Mouse (Mus musculus) regulatory T cell (primary cell): Measurements from ENCODE around the gene Anxa4.

ENCODE experiments used
- in situ Hi-C: fragments of 300-600 bp; cut with MboI, MseI; formaldehyde crosslinking; loops from one replicate; pipeline ENCODE4 v1.15.1; 2025; ENCODE audit warnings: high pct_unique_total_duplicates

Gene Anxa4

GRCm38 (mm10) chr6:86801431-86801830, 8.0 kb upstream of the Anxa4 start:
- in situ Hi-C loops, result no loop called here

DNA sequence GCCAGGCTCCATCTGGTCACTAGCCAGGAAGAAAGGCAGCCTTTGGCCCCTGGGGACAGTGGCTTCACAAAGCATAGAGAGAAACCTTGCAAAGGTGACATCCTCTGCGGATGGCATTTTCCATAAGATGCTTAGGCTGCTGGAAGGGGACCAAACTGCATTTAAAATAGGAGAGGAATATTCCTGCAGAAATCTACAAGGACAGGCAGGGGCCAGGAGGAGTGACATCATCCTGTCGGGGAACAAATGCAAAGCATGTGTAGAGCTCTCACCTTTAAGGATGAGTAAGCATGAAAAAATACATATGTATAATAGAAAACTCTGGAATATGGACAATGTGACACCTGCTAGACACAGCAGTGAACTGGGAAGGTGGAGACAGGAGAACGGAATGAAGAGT, 7.1 kb upstream of the Anxa4 start:
- in situ Hi-C loops, result no loop called here

- in situ Hi-C loops, result no loop called here
Measured at GRCm38 (mm10) chr6:86797455-86797854, 4.1 kb upstream of the Anxa4 start.

GRCm38 (mm10) chr6:86793957-86794356, 573 bp upstream of the Anxa4 start:
- in situ Hi-C loops, result loop anchor here (5.0 kb wide), 1 partner anchor 42 kb away; no protein-coding TSS in a partner anchor

DNA sequence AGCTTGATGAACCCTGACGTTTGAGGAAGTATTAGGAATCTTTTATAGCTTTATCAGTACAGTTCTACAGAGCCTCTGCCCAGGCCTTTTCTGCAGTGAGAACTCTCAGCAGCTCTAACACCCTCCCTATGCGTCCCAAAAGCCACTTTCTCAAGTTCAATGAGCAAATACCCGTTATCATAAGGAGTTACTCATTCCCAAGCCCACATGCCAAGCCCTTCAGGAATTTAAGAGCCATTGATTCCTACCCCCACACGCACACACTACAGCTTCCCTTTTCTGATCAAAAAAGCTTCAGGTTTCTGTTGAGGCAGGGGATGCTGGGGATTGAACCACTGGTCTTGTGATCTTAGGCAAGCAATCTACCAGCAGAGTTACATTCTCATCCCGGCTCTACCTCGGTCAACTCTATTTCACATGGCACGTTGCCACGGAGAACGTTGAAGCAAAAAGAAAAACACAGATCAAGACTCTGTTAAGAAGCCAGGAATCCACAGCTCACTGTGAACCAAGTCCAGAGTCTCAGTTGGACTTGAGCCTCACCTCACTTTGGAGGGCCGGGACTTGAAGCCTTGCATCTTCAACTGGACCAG, 2.9 kb downstream of the Anxa4 start:
- in situ Hi-C loops, result loop anchor here (5.0 kb wide), 1 partner anchor 38 kb away; no protein-coding TSS in a partner anchor

DNA sequence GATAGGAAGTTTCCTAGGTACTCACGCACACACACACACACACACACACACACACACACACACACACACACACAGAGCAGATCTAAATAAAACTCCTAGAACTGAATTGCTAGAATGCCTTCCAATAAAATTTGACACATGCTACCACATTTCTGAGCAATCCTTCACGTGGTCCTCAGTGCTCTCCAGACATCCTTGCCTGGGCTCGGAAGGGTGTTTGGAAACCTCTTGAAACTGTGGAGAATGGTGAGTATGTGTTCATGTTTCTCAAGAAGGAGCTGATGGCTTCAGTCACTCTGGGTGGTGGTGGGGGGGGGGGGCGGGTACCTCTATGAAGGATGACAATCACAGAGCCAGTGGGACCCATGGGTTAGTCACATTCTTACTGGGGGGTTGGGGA, 5.1 kb downstream of the Anxa4 start:
- in situ Hi-C loops, result loop anchor here (5.0 kb wide), 1 partner anchor 101 kb away; no protein-coding TSS in a partner anchor

GRCm38 (mm10) chr6:86786545-86786944, 6.8 kb downstream of the Anxa4 start:
- in situ Hi-C loops, result loop anchor here (5.0 kb wide), 1 partner anchor 99 kb away; no protein-coding TSS in a partner anchor

DNA sequence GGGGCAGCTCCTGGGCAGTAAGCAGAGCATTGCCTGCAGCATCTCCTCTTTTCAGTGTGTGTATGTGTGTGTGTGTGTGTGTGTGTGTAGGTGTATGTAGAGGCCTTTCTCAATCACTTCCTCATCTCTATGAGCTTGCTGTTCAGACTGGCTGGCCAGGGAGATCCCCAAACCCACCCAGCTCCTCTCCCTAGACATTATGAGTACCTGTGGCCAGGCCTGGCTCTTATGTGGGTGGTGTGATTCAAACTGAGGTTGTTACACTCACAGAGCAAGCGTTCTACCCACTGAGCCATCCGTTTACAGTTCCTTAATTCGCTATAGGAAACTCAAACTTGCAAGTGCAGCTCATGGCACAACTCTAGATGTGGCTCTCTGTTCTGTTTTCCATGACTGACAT, 8.6 kb downstream of the Anxa4 start:
- in situ Hi-C loops, result loop anchor here (5.0 kb wide), 1 partner anchor 97 kb away; no protein-coding TSS in a partner anchor

- in situ Hi-C loops, result no loop called here
Measured at GRCm38 (mm10) chr6:86782342-86782741, 11.0 kb downstream of the Anxa4 start.

GRCm38 (mm10) chr6:86781361-86781957, 11.9 kb downstream of the Anxa4 start:
- in situ Hi-C loops, result no loop called here

DNA sequence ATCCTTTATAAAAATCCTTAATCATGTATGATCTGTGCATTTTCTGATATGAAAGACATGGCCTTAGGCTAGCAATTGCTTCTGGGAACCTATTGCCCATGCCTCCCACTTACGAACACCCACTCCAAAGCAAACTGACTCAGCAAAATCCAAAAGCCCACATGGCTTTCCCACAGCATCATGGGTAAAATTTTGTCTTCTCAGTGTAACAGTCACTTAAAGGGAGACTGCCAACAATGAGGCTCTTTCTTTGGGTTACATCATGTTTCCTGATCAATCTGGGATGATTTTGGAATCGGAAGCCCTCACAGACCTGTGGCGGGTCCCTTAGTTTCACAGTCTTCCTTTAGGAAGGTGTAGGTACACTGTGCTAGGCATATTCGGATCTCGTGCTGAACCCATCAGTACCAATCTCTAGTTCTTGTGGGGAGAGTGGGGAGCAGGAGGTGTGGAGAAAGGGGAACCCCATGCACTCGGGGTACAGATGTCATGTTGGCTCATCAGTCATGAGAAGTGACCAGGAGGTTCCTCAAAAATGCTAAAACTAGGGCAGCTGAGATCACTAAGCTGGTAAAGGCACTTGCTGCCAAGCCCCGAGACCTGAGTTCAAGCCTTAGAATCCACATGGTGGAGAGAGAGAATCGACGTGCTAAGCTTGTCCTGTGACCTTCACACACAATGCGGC, 14.3 kb downstream of the Anxa4 start:
- in situ Hi-C loops, result no loop called here

DNA sequence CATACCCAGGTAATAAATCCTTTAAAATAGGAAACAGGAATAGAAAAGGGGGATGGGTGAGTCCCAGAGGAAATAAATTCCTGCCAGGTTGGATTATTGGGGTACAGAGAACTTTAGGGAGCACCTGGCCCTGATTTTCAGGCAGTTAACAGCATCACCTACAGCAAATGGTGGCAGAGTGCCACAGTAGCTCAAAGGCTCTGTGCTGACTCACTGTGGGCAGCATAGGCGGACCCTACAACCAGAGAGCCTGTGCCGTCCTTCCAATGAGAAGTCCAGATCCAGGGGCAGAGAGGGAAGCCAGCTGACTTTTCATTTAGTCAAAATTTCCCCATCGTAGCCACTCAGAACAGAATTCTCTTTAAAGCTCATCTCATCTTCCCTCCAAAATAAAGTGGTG, 16.2 kb downstream of the Anxa4 start:
- in situ Hi-C loops, result no loop called here

- in situ Hi-C loops, result no loop called here
Measured at GRCm38 (mm10) chr6:86776706-86777071, 16.7 kb downstream of the Anxa4 start.

DNA sequence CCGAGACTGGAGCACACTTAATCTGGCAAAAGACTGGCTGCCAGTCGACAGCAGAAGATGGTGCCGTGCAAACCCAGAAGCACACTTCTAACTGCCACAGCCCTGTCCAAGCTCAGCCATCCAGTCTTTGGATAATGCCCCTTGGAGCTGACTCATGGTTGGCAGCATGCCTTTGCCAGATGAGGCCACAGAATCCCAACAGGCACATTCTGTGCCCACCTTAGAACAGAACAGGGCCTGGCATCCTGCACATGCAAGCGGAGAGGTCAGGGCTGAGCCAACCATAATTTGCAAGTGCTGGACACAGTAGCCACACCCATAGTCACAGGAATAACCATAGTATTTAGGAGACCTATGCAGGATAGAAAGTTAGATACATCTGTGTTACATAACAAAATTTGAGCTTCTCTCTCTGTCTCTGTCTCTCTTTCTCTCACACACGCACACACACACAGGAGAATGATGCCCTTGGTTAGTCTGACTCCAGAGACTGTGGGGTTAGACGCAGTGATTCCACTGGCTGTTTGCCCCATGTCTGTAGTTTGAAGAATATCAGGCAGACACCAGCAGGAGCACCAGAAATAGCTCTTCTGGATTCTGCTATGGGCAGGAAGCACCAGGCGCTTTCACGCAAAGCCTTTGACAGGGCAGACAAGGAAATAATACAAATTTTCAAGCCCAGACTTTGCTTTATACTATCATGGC, 17.2 kb downstream of the Anxa4 start:
- in situ Hi-C loops, result no loop called here

GRCm38 (mm10) chr6:86774937-86775336, 18.4 kb downstream of the Anxa4 start:
- in situ Hi-C loops, result no loop called here

GRCm38 (mm10) chr6:86773830-86774229, 19.6 kb downstream of the Anxa4 start:
- in situ Hi-C loops, result no loop called here

DNA sequence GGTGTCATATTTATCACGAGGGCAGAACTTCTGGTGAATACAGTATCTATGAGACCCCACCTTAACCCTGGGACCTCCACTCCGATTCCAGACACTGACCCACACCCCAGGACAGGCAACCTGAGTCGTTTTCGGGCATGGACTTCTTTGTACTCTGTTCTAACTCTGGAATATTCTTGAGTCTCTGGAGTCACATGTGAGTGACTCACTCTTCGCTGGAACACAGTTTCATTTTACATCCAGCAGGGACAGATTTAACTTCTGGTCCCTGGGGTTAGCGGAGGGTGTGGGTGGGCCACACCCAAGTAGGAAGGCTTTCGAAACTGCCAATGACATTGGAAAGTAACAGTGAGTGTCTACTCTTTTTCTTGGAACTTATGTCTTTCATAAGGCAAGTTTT, 20.8 kb downstream of the Anxa4 start:
- in situ Hi-C loops, result no loop called here

- in situ Hi-C loops, result no loop called here
Measured at GRCm38 (mm10) chr6:86768938-86769337, 24.4 kb downstream of the Anxa4 start.

- in situ Hi-C loops, result no loop called here
Measured at GRCm38 (mm10) chr6:86768186-86768776, 25.1 kb downstream of the Anxa4 start.

GRCm38 (mm10) chr6:86767465-86767864, 25.9 kb downstream of the Anxa4 start:
- in situ Hi-C loops, result no loop called here

DNA sequence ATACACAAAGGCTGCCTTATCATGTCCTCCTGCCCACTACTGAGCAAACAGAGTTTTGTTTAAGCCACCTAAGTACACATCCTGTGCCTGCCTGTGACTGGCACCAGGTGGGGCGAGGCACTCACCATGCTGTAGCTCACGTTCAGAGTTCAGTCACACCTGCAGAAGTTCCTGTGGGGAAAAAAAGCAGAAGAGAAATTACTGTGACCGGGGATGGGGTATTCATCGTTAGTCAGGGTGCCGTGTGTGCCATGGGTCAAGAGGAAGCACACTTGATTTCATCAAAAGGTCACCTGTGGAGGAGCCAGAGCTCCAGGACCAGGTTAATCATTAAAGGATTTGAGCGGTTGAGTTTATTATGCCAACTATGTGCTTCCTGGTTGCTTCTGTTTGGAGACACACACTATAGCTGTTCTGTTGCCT, 27.7 kb downstream of the Anxa4 start:
- in situ Hi-C loops, result no loop called here
